In the genomic region with DNA sequence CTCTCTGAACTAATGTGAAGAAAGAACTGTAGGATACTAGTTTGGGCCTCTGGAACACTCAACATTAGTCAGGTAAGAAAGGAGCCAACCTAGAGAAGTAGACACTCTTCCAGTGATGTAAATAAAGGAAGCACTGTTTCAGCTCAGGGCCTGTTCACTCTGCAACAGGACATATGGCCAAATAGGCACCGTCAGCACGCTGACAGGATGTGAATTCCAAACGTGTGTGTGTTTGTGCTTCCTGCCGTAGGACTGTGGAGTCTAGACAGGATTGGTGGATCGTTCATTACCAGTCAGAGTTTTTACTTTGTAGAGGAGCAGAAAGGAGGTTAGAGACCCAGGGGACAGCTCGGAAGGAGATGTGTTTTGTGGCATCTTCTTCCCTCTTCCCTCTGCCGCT, we compare ENCODE assay signal across 29 mouse cellular contexts.
DNase-seq lines count a peak whose midpoint lies in the region; ATAC-seq and TF ChIP-seq lines count a peak whose summit lies in the region.
"Had no signal": no experiment of that assay in that cellular context is flagged by ENCODE, and none has a peak within 500 bp of the region (broad histone marks: within the 10 kb centered on the region; RNA-seq: fewer than 3 reads in every experiment).

No protein-coding gene starts in this region.

- TF ChIP-seq EP300 in heart, adult 2 months (IDR thresholded peaks at IDR 0.05; ENCODE audit: insufficient read depth, low read depth, low read length): no peak

- no peak overlapping the region for H3K4me3 ChIP-seq in heart, embryonic 12.5 days
- no peak overlapping the region for H3K4me3 ChIP-seq in heart, adult 2 months
- H3K4me3 ChIP-seq in lung, embryonic 14.5 days (ENCODE audit: low read depth, low read length): no peak overlapping the region
- H3K4me3 ChIP-seq in lung, adult 2 months (replicated peaks; ENCODE audit: extremely low read depth, low read depth, low read length): no peak overlapping the region
- H3K4me3 ChIP-seq: embryonic facial prominence, embryonic 13.5 days; erythroblast, embryonic 14.5 days; heart, embryonic 15.5 days; hindbrain, embryonic 13.5 days; midbrain, embryonic 12.5 days; myocyte; neural tube, embryonic 12.5 days had no signal

- no peak for TF ChIP-seq CTCF in heart, adult 2 months (IDR thresholded peaks at IDR 0.05)
- TF ChIP-seq CTCF in lung, embryonic 14.5 days (IDR thresholded peaks at IDR 0.05; ENCODE audit: low read depth): no peak
- TF ChIP-seq CTCF in lung, adult 2 months (IDR thresholded peaks at IDR 0.05; ENCODE audit: insufficient read depth, low read length): no peak

- no peaks in the 10 kb centered on the region for H3K79me2 ChIP-seq in heart, adult 2 months (replicated peaks; ENCODE audit: control insufficient read depth, insufficient read depth, low read length)

- peak; percentile 18 for DNase-seq in embryo, embryonic 11 days
- DNase-seq in embryo, embryonic 9.5 days (ENCODE audit: extremely low spot score): no peak
- no peak for DNase-seq in heart, adult 2 months
- peak; percentile 45 for DNase-seq in lung, embryonic 14.5 days
- no peak for DNase-seq in lung, adult 2 months
- DNase-seq in 3T3-L1 (ENCODE audit: low read depth, low spot score): peak; percentile 9
- no peak for DNase-seq in B cell, adult 2 months
- DNase-seq: adrenal gland, postnatal 14 days; cerebellum, adult 11-12 months; cerebellum, adult 9-11 months; gastrocnemius, postnatal 10 days; heart, postnatal 4 days; kidney, adult 8-10 months; kidney, postnatal 14 days; layer of hippocampus, adult 9-11 months; liver, postnatal 0 days; right cerebral cortex, adult 18-20 months; spleen, adult 18-20 months; thymus, postnatal 25 days had no signal

- WGBS in heart, embryonic 12.5 days: 43% methylated on average over 7 of the region's 7 CpGs
- 30% methylated on average over 7 of the region's 7 CpGs for WGBS in heart, adult 2 months
- WGBS in lung, embryonic 14.5 days: 30% methylated on average over 7 of the region's 7 CpGs
- WGBS in lung, adult 2 months: 36% methylated on average over 7 of the region's 7 CpGs

- no peaks in the 10 kb centered on the region for H3K9me3 ChIP-seq in heart, embryonic 12.5 days (replicated peaks)
- H3K9me3 ChIP-seq in lung, embryonic 14.5 days (ENCODE audit: low read depth, low read length): no peaks in the 10 kb centered on the region
- H3K9me3 ChIP-seq: embryonic facial prominence, embryonic 13.5 days; heart, embryonic 15.5 days; hindbrain, embryonic 13.5 days; midbrain, embryonic 12.5 days; neural tube, embryonic 12.5 days had no signal

- intact Hi-C loops in heart, adult 2 months (cut with DNase I): no loop called here

- peaks cover 18% of the 10 kb centered on the region for H3K4me1 ChIP-seq in heart, embryonic 12.5 days (replicated peaks)
- peaks cover 3% of the 10 kb centered on the region for H3K4me1 ChIP-seq in heart, adult 2 months (ENCODE audit: control insufficient read depth, insufficient read depth, low read length)
- H3K4me1 ChIP-seq in lung, embryonic 14.5 days (ENCODE audit: insufficient read depth): no peaks in the 10 kb centered on the region
- H3K4me1 ChIP-seq in lung, adult 2 months (ENCODE audit: control insufficient read depth, insufficient read depth, low read length): peaks cover 2% of the 10 kb centered on the region; the same call in 1 of the 2 replicates
- H3K4me1 ChIP-seq: embryonic facial prominence, embryonic 13.5 days; midbrain, embryonic 12.5 days had no signal

- H3K27me3 ChIP-seq in heart, embryonic 12.5 days (replicated peaks): no peaks in the 10 kb centered on the region
- no peaks in the 10 kb centered on the region for H3K27me3 ChIP-seq in heart, adult 2 months (ENCODE audit: control insufficient read depth, insufficient read depth, low read length)
- H3K27me3 ChIP-seq in lung, embryonic 14.5 days (ENCODE audit: insufficient read depth, low read length): no peaks in the 10 kb centered on the region
- H3K27me3 ChIP-seq: embryonic facial prominence, embryonic 13.5 days; heart, embryonic 15.5 days; hindbrain, embryonic 13.5 days; midbrain, embryonic 12.5 days; neural tube, embryonic 12.5 days had no signal

- H3K4me2 ChIP-seq in heart, embryonic 12.5 days: no peak overlapping the region
- H3K4me2 ChIP-seq in lung, embryonic 14.5 days: no peak overlapping the region
- H3K4me2 ChIP-seq: embryonic facial prominence, embryonic 13.5 days; heart, embryonic 15.5 days; hindbrain, embryonic 13.5 days; midbrain, embryonic 12.5 days; neural tube, embryonic 12.5 days had no signal

- no peaks in the 10 kb centered on the region for H3K36me3 ChIP-seq in heart, embryonic 12.5 days
- H3K36me3 ChIP-seq in heart, adult 2 months (ENCODE audit: control insufficient read depth, insufficient read depth, low read length): no peaks in the 10 kb centered on the region
- no peaks in the 10 kb centered on the region for H3K36me3 ChIP-seq in lung, embryonic 14.5 days (ENCODE audit: insufficient read depth)
- H3K36me3 ChIP-seq: embryonic facial prominence, embryonic 13.5 days; heart, embryonic 15.5 days; hindbrain, embryonic 13.5 days; midbrain, embryonic 12.5 days; neural tube, embryonic 12.5 days had no signal

- ATAC-seq in heart, embryonic 12.5 days (ENCODE audit: insufficient number of reproducible peaks, low FRiP score): 0 out of 2 replicates have a peak, but pooled peaks have one; percentile 51
- ATAC-seq in lung, embryonic 14.5 days (ENCODE audit: insufficient read depth): no peak
- ATAC-seq: CD4-positive, CD25-positive, alpha-beta regulatory T cell, adult 4 months; intestine, embryonic 16.5 days; liver, postnatal 0 days had no signal

- TF ChIP-seq POLR2A in heart, adult 2 months (IDR thresholded peaks at IDR 0.05; ENCODE audit: insufficient read depth, low read depth, low read length): no peak
- no peak for TF ChIP-seq POLR2A in lung, adult 2 months (IDR thresholded peaks at IDR 0.05; ENCODE audit: borderline replicate concordance, extremely low read depth, low read depth, low read length)

- H3K27ac ChIP-seq in heart, embryonic 12.5 days (ENCODE audit: poor library complexity, severe bottlenecking): no peak overlapping the region
- H3K27ac ChIP-seq in heart, adult 2 months: no peak overlapping the region
- H3K27ac ChIP-seq in lung, embryonic 14.5 days (ENCODE audit: low read depth): no peak overlapping the region
- H3K27ac ChIP-seq: embryonic facial prominence, embryonic 13.5 days; heart, embryonic 15.5 days; hindbrain, embryonic 13.5 days; midbrain, embryonic 12.5 days; neural tube, embryonic 12.5 days had no signal

- H3K9ac ChIP-seq in heart, embryonic 12.5 days: no peak overlapping the region
- H3K9ac ChIP-seq in heart, adult 2 months (ENCODE audit: low read depth, low read length): no peak overlapping the region
- no peak overlapping the region for H3K9ac ChIP-seq in lung, embryonic 14.5 days
- H3K9ac ChIP-seq: embryonic facial prominence, embryonic 13.5 days; heart, embryonic 15.5 days; hindbrain, embryonic 13.5 days; liver, postnatal 0 days; midbrain, embryonic 12.5 days; neural tube, embryonic 12.5 days had no signal

Comparison
In these comparisons a context has a peak if more than half of its experiments do, and no peak if none do; other contexts are left out.
1. DNase-seq: peak in embryo, embryonic 11 days (single experiment), lung, embryonic 14.5 days (single experiment) and 3T3-L1 (single experiment); none in embryo, embryonic 9.5 days (single experiment), heart, adult 2 months (0 of 2), lung, adult 2 months (single experiment) and B cell, adult 2 months (0 of 2).